Comparison of ENCODE assay signal across 32 mouse cellular contexts in genomic region chr10:28067997-28068396, GRCm38 (mm10). TPM values are rescaled to one million over a fixed set of nuclear protein-coding genes. Genes with fewer than 3 reads are reported as not detected.
DNase-seq lines count a peak whose midpoint lies in the region; ATAC-seq and TF ChIP-seq lines count a peak whose summit lies in the region.
"Had no signal": no experiment of that assay in that cellular context is flagged by ENCODE, and none has a peak within 500 bp of the region (broad histone marks: within the 10 kb centered on the region; RNA-seq: fewer than 3 reads in every experiment).

No protein-coding gene starts in this region.

- no peak overlapping the region for H3K27ac ChIP-seq in midbrain, embryonic 11.5 days (ENCODE audit: low read depth, low read length)
- H3K27ac ChIP-seq in midbrain, postnatal 0 days (ENCODE audit: low read depth, low read length), result no peak overlapping the region
- H3K27ac ChIP-seq in liver, embryonic 11.5 days (ENCODE audit: low read depth, low read length), result no peak overlapping the region
- H3K27ac ChIP-seq: embryonic facial prominence, embryonic 13.5 days; forebrain, embryonic 13.5 days; heart, embryonic 13.5 days; hindbrain, embryonic 15.5 days; limb, embryonic 13.5 days; liver, embryonic 12.5 days; macrophage; neural tube, embryonic 15.5 days; stomach, postnatal 0 days had no signal

- TF ChIP-seq CTCF in midbrain, postnatal 0 days (IDR thresholded peaks at IDR 0.05), result no peak

- no peaks in the 10 kb centered on the region for H3K27me3 ChIP-seq in midbrain, embryonic 11.5 days (ENCODE audit: control insufficient read depth, insufficient read depth, low read length)
- no peaks in the 10 kb centered on the region for H3K27me3 ChIP-seq in midbrain, postnatal 0 days (ENCODE audit: insufficient read depth, low read length)
- H3K27me3 ChIP-seq in liver, embryonic 11.5 days (replicated peaks; ENCODE audit: control insufficient read depth, insufficient read depth, low read length), result no peaks in the 10 kb centered on the region
- H3K27me3 ChIP-seq: embryonic facial prominence, embryonic 13.5 days; forebrain, embryonic 13.5 days; heart, embryonic 13.5 days; hindbrain, embryonic 15.5 days; limb, embryonic 13.5 days; neural tube, embryonic 15.5 days; Patski had no signal

- intact Hi-C loops in left cerebral cortex, postnatal 36 days (cut with DNase I), result no loop called here

- H3K4me3 ChIP-seq in midbrain, embryonic 11.5 days (ENCODE audit: low read depth, low read length), result no peak overlapping the region
- H3K4me3 ChIP-seq in midbrain, postnatal 0 days (ENCODE audit: low read depth, low read length), result no peak overlapping the region
- no peak overlapping the region for H3K4me3 ChIP-seq in liver, embryonic 11.5 days (ENCODE audit: low read depth, low read length)
- H3K4me3 ChIP-seq: embryonic facial prominence, embryonic 13.5 days; erythroblast, embryonic 14.5 days; forebrain, embryonic 13.5 days; heart, embryonic 13.5 days; hindbrain, embryonic 15.5 days; limb, embryonic 13.5 days; liver, embryonic 12.5 days; neural tube, embryonic 15.5 days had no signal

- DNase-seq in layer of hippocampus, adult 18-20 months (ENCODE audit: low spot score in 2 of 2), result peak; percentile 12 to 30
- no peak for DNase-seq in layer of hippocampus, adult 9-10 months (ENCODE audit: low spot score)
- DNase-seq in midbrain, embryonic 11.5 days (ENCODE audit: low spot score, missing footprints), result peak; percentile 37
- DNase-seq in midbrain, postnatal 0 days (ENCODE audit: low spot score), result no peak
- DNase-seq in left cerebral cortex, postnatal 36 days (ENCODE audit: low spot score in 2 of 2), result peak; percentile 35 to 46
- DNase-seq in right cerebral cortex, postnatal 4 days, result peak; percentile 22
- no peak for DNase-seq in spleen, postnatal 14 days (ENCODE audit: low spot score in 2 of 2)
- DNase-seq in liver, embryonic 11.5 days (ENCODE audit: low spot score), result no peak
- DNase-seq: adrenal gland, postnatal 10 days; cerebellum, adult 11 months; cerebellum, adult 9-10 months; heart, postnatal 10 days; kidney, adult 11 months; kidney, postnatal 14 days; layer of hippocampus, postnatal 36 days; liver, postnatal 0 days; midbrain, embryonic 14.5 days; spleen, adult 18-20 months; thymus, adult 2 months; thymus, postnatal 36 days had no signal

- H3K4me1 ChIP-seq in midbrain, embryonic 11.5 days (ENCODE audit: control insufficient read depth, insufficient read depth, low read length), result no peaks in the 10 kb centered on the region
- H3K4me1 ChIP-seq in midbrain, postnatal 0 days (ENCODE audit: insufficient read depth, low read length), result no peaks in the 10 kb centered on the region
- no peaks in the 10 kb centered on the region for H3K4me1 ChIP-seq in liver, embryonic 11.5 days (replicated peaks; ENCODE audit: control insufficient read depth, insufficient read depth, low read length)
- H3K4me1 ChIP-seq: embryonic facial prominence, embryonic 13.5 days; heart, embryonic 13.5 days; hindbrain, embryonic 15.5 days; liver, embryonic 12.5 days; neural tube, embryonic 15.5 days had no signal

- no peak overlapping the region for H3K9ac ChIP-seq in midbrain, embryonic 11.5 days (ENCODE audit: low read length)
- no peak overlapping the region for H3K9ac ChIP-seq in midbrain, postnatal 0 days (replicated peaks; ENCODE audit: low read length, poor library complexity, severe bottlenecking)
- H3K9ac ChIP-seq in liver, embryonic 11.5 days (ENCODE audit: low read depth, low read length), result no peak overlapping the region
- H3K9ac ChIP-seq: embryonic facial prominence, embryonic 13.5 days; forebrain, embryonic 13.5 days; heart, embryonic 13.5 days; hindbrain, embryonic 15.5 days; limb, embryonic 13.5 days; liver, embryonic 12.5 days; liver, postnatal 0 days; neural tube, embryonic 15.5 days had no signal

- H3K4me2 ChIP-seq in midbrain, embryonic 11.5 days, result no peak overlapping the region
- no peak overlapping the region for H3K4me2 ChIP-seq in midbrain, postnatal 0 days (ENCODE audit: low read depth, low read length, poor library complexity, severe bottlenecking)
- no peak overlapping the region for H3K4me2 ChIP-seq in liver, embryonic 11.5 days
- H3K4me2 ChIP-seq: embryonic facial prominence, embryonic 13.5 days; forebrain, embryonic 13.5 days; heart, embryonic 13.5 days; hindbrain, embryonic 15.5 days; limb, embryonic 13.5 days; liver, embryonic 12.5 days; neural tube, embryonic 15.5 days had no signal

- ATAC-seq in midbrain, embryonic 11.5 days (ENCODE audit: low FRiP score), result no peak
- ATAC-seq in midbrain, postnatal 0 days (ENCODE audit: low FRiP score), result no peak
- no peak for ATAC-seq in liver, embryonic 11.5 days (replicated peaks; ENCODE audit: low FRiP score)
- ATAC-seq: forebrain, embryonic 13.5 days; inflammation-experienced regulatory T-cells, adult 6 months; liver, embryonic 12.5 days; liver, postnatal 0 days; Patski had no signal

- 92% methylated on average over 5 of the region's 5 CpGs for WGBS in midbrain, embryonic 11.5 days
- WGBS in midbrain, postnatal 0 days, result 93% methylated on average over 5 of the region's 5 CpGs
- 86% methylated on average over 5 of the region's 5 CpGs for WGBS in liver, embryonic 11.5 days

- no peaks in the 10 kb centered on the region for H3K36me3 ChIP-seq in midbrain, embryonic 11.5 days (ENCODE audit: control insufficient read depth, insufficient read depth, low read length)
- H3K36me3 ChIP-seq in midbrain, postnatal 0 days (ENCODE audit: insufficient read depth, low read length), result no peaks in the 10 kb centered on the region
- H3K36me3 ChIP-seq in liver, embryonic 11.5 days (ENCODE audit: control insufficient read depth, insufficient read depth, low read length), result no peaks in the 10 kb centered on the region
- H3K36me3 ChIP-seq: embryonic facial prominence, embryonic 13.5 days; heart, embryonic 13.5 days; hindbrain, embryonic 15.5 days; limb, embryonic 13.5 days; liver, embryonic 12.5 days; neural tube, embryonic 15.5 days had no signal

- H3K9me3 ChIP-seq in midbrain, embryonic 11.5 days (ENCODE audit: control insufficient read depth, low read length), result no peaks in the 10 kb centered on the region
- H3K9me3 ChIP-seq in midbrain, postnatal 0 days (ENCODE audit: low read length), result no peaks in the 10 kb centered on the region
- H3K9me3 ChIP-seq in liver, embryonic 11.5 days (ENCODE audit: control insufficient read depth, low read length), result no peaks in the 10 kb centered on the region
- H3K9me3 ChIP-seq: embryonic facial prominence, embryonic 13.5 days; forebrain, embryonic 13.5 days; heart, embryonic 13.5 days; hindbrain, embryonic 15.5 days; liver, embryonic 12.5 days; neural tube, embryonic 15.5 days had no signal

RNA-seq across cellular contexts. Expression of gene Ptprk, which starts 6.6 kb away (rescaled TPM):
- 10 to 100 TPM; 46.8 to 50.1 TPM for total RNA-seq in layer of hippocampus, adult 18-20 months (2021)
- 17.3 and 21.0 TPM in 2 replicates for polyA plus RNA-seq in midbrain, embryonic 11.5 days (2014; fragmentation: Nextera tagmentation; extraction: Ambion mirVana)
- 43.4 and 51.6 TPM in 2 replicates for total RNA-seq in midbrain, postnatal 0 days (2014; rRNA removed)
- polyA plus RNA-seq in midbrain, postnatal 0 days (2015; fragmentation: Nextera tagmentation; extraction: Ambion mirVana), result 20.3 and 25.4 TPM in 2 replicates
- 10 to 100 TPM; 72.8 to 87.9 TPM for total RNA-seq in left cerebral cortex, postnatal 36 days (2021)
- polyA plus RNA-seq in liver, embryonic 11.5 days (2014; fragmentation: Nextera tagmentation; extraction: Ambion mirVana), result 13.9 and 15.2 TPM in 2 replicates
- polyA plus RNA-seq: macrophage had no signal

Comparison
In these comparisons a context has a peak if more than half of its experiments do, and no peak if none do; other contexts are left out.
1. DNase-seq: peak in layer of hippocampus, adult 18-20 months (2 of 2), midbrain, embryonic 11.5 days (single experiment), left cerebral cortex, postnatal 36 days (2 of 2) and right cerebral cortex, postnatal 4 days (single experiment); none in layer of hippocampus, adult 9-10 months (single experiment), midbrain, postnatal 0 days (single experiment), spleen, postnatal 14 days (0 of 2) and liver, embryonic 11.5 days (single experiment).